Mouse (Mus musculus) megakaryocyte, embryonic 14.5 days (primary cell): ENCODE measurements at regions not wholly inside any gene's neighbourhood (a gene's known extent, or its start where the extent isn't known, plus 50 kb on each side); places are given as distances from the start of the nearest gene placed in this dataset.
A peak's percentile ranks its signal among the peaks of the same experiment; 100 is the strongest.

Experiments
- H3K27me3 ChIP-seq: replicated peaks from 2 replicates; pipeline ENCODE3; 2012; ENCODE audit warnings: inconsistent platforms
- H3K36me3 ChIP-seq: replicated peaks from 2 replicates; pipeline ENCODE3; 2012; ENCODE audit warnings: low read length, inconsistent platforms, mixed read lengths
- H3K4me1 ChIP-seq: 2 replicates; pipeline ENCODE4 v1.6.1; 2012; ENCODE audit warnings: inconsistent platforms
- H3K4me3 ChIP-seq: replicated peaks from 2 replicates; pipeline ENCODE3; 2012; ENCODE audit warnings: moderate library complexity, mild to moderate bottlenecking, inconsistent platforms
- H3K9me3 ChIP-seq: 2 replicates; pipeline ENCODE4 v1.6.1; 2012; ENCODE audit warnings: inconsistent platforms
- FLI1 ChIP-seq: IDR thresholded peaks from 2 replicates; pipeline ENCODE4 v1.6.1; 2012; ENCODE audit warnings: low read length, inconsistent platforms, mixed read lengths
- GATA1 ChIP-seq: IDR thresholded peaks from 3 replicates; pipeline ENCODE4 v1.6.1; 2012; ENCODE audit warnings: mixed read lengths, low read length, inconsistent platforms, borderline replicate concordance

DNA sequence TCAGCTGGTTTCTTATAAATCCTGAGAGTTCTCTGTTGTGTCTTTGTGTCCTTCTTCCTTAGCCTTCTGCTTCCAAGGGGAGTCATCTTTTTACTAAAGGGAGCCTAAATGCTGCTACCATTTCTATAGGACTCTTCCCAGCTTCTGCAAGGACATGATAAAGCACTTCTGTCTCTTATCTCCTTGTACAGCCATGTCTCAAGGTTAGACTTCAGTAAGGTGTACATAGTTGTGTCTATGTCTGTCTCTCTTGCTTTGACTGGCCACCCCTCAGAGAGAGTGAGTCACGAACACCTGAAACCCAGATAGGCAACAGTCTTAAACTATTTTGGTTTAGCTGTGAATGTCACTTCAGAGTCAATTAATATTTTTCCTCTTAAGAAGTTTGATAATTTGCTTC lies 353.0 kb downstream of the Btg1 start:
- TF ChIP-seq GATA1: no peak
- no peak for TF ChIP-seq FLI1

DNA sequence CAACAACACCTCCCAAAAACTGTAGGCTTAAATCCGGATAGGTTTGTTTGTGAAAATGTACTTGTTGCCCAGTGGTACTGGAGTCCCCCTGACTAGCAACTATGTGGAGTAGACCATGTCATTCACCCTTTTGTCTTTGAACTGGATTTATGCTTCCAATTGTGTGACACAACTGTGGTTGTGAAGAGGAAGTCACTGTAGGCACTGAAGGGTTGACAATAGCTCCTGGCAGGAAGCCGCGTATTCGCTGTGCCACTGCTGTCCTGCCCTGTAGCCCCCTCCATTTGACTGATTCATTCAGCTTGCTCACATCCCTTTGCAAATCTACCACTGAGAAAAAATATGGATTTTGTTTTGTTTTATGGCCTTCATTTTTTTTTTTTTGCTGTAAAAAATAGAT lies 353.9 kb downstream of the Btg1 start:
- Histone ChIP-seq H3K4me3 (peak overlapping the region; percentile 46), H3K36me3 (no peaks in the 10 kb centered on the region), H3K4me1 (no peaks in the 10 kb centered on the region), H3K9me3 (no peaks in the 10 kb centered on the region), H3K27me3 (no peaks in the 10 kb centered on the region)
- TF ChIP-seq GATA1 (no peak), FLI1 (no peak)

More for the DNA sequence above, 353.0 kb downstream of the Btg1 start:
- Histone ChIP-seq H3K27me3 (no peaks in the 10 kb centered on the region), H3K4me3 (no peak overlapping the region), H3K36me3 (no peaks in the 10 kb centered on the region), H3K9me3 (no peaks in the 10 kb centered on the region), H3K4me1 (no peaks in the 10 kb centered on the region)

DNA sequence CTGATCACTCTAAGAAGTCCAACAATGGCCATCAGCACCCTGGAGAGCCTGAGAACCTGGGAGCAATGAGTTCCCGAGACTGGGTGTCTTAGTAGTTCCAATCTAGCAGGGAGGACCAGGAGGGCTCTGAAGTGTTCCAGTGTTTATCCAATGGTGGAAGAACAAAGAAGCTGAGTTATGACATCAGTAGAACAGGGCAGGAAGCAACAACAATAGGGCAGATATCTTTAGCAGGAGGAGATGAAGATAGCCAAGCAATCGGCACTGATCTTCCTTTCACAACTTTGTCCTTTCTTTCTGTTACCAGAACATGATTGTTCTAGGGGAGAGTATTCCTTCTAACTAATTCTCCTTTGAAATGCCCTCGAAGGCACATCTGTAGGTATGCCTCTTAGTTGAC lies 355.0 kb downstream of the Btg1 start:
- Histone ChIP-seq H3K27me3 (no peaks in the 10 kb centered on the region), H3K4me1 (no peaks in the 10 kb centered on the region)
- TF ChIP-seq FLI1: no peak
- TF ChIP-seq GATA1: no peak

DNA sequence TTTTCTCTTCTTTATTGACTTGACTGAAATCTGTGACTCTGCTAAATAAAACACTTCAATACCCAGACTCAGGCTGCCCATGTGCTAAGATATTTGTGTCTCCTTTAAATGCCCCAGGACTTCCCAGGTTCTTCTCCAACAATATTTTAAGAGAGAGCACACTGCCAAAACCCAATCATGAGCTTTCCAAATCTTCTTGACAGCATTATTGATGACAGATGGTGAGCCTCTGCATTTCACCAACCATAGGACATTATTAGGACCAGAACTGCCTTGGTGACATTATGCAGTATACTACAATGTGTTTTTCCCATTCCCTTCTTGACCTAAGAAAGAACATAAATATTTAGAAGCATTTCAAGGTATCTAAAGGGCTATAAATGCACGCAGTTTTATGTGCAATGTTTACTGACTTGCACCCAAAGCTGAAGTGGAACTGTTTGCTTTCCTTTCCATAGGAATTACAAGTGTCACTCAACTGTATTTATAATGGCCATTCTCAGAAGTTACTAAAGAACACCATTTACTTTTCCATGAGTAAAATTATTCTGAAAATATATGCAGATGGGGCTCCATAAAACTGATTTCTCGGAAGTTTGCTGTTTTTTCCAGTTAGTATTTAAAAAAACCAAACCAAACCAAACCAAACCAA lies 357.6 kb downstream of the Btg1 start:
- Histone ChIP-seq H3K9me3 (no peaks in the 10 kb centered on the region), H3K4me1 (no peaks in the 10 kb centered on the region), H3K36me3 (no peaks in the 10 kb centered on the region), H3K4me3 (no peak overlapping the region), H3K27me3 (no peaks in the 10 kb centered on the region)
- TF ChIP-seq GATA1 (no peak), FLI1 (no peak)

More for the DNA sequence above, 355.0 kb downstream of the Btg1 start:
- Histone ChIP-seq H3K9me3 (no peaks in the 10 kb centered on the region), H3K4me3 (no peak overlapping the region), H3K36me3 (no peaks in the 10 kb centered on the region)

DNA sequence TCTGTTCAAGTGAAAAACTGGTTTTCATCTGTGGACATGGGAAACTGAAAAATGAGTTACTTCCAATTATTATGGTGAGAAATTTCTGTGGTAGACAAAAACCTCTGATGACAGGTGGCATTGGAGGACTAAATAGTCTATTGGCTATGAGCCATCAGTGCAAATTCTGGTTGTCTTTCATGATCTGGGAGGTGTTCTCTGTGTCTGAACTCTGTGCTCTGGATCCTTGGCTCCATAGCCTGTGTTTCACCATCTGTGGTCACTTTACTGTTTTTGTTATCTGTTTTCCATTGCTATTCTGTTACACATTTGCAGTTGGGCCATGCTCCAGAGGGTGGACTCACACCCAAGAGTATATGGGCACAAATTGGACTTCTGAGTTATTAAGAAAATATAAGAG lies 359.9 kb downstream of the Btg1 start:
- TF ChIP-seq GATA1: no peak
- no peak for TF ChIP-seq FLI1

DNA sequence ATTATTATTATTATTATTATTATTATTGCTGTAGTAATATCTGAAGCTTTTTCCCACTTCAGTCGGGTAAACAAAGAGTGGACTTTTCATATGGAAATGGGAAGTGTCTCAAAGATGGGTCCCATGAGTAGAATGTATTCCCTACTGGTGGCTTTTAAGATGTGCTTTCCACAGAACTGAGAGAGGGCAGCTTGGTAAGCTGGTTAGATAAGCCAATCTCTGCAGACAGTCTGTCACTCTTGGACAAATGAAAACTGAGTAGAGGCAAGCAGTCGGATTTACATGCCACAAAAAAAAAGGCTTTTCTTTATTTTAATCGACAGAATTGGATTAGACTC lies 363.7 kb downstream of the Btg1 start:
- Histone ChIP-seq H3K4me1 (no peaks in the 10 kb centered on the region), H3K36me3 (no peaks in the 10 kb centered on the region), H3K9me3 (peaks cover 8% of the 10 kb centered on the region; the same call in 1 of the 2 replicates), H3K27me3 (no peaks in the 10 kb centered on the region), H3K4me3 (no peak overlapping the region)
- TF ChIP-seq FLI1 (no peak), GATA1 (no peak)

More for the DNA sequence above, 359.9 kb downstream of the Btg1 start:
- Histone ChIP-seq H3K36me3 (no peaks in the 10 kb centered on the region), H3K4me3 (no peak overlapping the region), H3K27me3 (no peaks in the 10 kb centered on the region), H3K9me3 (peaks cover 5% of the 10 kb centered on the region; the same call in 1 of the 2 replicates), H3K4me1 (no peaks in the 10 kb centered on the region)

DNA sequence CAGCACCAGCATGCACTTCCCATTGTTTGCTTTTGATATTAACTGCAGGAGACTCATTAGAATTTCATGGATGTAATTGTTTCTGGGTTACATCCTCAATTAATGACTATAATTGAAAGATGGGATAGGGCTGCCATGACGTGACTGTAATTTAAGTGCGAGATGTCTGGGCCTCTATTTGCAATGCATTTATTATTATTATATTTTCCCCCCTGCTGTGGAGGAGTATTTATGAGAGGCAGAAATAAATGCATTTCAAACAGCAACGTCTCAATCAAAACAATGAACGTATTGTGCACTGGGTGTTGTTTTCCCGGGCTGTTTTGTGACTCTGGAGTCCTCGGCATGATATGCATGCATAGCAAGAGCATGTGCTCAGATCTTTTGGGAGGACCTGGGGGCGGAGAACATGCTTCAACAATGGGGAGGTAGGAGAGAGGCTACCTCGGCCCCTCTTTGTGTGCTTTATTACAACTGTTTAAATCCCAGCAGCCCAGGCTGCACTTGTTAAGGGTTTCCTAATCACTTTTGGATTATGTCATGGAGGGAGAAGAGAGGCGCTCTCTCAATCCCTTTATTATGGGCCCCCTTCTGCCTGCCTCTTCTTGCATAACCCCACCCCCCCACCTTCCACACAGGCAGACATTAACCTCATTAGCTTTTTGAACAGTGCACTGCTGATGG lies 364.2 kb downstream of the Btg1 start:
- Histone ChIP-seq H3K4me1 (no peaks in the 10 kb centered on the region), H3K4me3 (no peak overlapping the region), H3K27me3 (no peaks in the 10 kb centered on the region), H3K9me3 (peaks cover 8% of the 10 kb centered on the region; the same call in 1 of the 2 replicates), H3K36me3 (no peaks in the 10 kb centered on the region)
- TF ChIP-seq GATA1 (no peak), FLI1 (no peak)

DNA sequence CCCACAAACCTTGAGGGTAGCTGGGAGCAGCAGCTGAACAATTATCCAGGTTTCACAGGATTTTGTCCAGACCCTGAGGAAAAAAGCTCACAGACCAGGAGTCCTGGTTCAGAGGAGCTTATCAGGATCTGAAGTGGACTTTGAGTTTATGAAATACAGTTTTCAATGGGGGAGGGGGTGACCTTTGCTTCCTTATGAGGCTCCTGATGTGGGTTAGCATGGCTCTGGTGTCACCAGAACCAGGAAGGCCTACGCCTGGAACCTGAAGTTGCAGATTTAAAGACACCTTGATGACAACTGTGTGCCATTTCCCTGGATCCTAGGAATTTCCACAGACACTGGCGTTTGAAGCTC lies 364.7 kb downstream of the Btg1 start:
- H3K4me3 ChIP-seq: no peak overlapping the region
- H3K36me3 ChIP-seq: no peaks in the 10 kb centered on the region
- peaks cover 8% of the 10 kb centered on the region; the same call in 1 of the 2 replicates for H3K9me3 ChIP-seq
- TF ChIP-seq GATA1 (no peak), FLI1 (no peak)
- H3K4me1 ChIP-seq: no peaks in the 10 kb centered on the region
- H3K27me3 ChIP-seq: no peaks in the 10 kb centered on the region

DNA sequence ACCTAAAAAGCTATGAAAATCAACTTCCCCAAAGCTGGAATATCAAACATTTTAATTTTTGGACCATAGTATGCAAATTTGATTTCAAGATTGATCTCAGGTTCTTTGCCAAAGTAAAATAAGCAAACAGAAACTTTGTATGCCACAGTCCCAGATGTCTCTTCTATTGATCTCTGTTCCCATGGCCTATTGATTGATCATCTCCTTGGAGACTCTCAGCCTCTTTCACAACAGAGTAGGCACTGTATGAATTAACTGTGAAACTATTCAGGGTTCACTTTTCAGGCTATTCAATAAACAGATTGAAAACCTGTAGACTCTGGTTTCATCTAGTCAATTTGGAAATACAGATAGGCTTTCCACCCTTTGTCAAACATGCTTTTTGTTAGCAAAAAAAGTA lies 384.1 kb downstream of the Btg1 start:
- peaks cover 5% of the 10 kb centered on the region; the same call in 1 of the 2 replicates for H3K9me3 ChIP-seq
- no peak overlapping the region for H3K4me3 ChIP-seq
- no peak for TF ChIP-seq GATA1
- no peak for TF ChIP-seq FLI1
- H3K27me3 ChIP-seq: no peaks in the 10 kb centered on the region
- H3K4me1 ChIP-seq: no peaks in the 10 kb centered on the region
- H3K36me3 ChIP-seq: no peaks in the 10 kb centered on the region

DNA sequence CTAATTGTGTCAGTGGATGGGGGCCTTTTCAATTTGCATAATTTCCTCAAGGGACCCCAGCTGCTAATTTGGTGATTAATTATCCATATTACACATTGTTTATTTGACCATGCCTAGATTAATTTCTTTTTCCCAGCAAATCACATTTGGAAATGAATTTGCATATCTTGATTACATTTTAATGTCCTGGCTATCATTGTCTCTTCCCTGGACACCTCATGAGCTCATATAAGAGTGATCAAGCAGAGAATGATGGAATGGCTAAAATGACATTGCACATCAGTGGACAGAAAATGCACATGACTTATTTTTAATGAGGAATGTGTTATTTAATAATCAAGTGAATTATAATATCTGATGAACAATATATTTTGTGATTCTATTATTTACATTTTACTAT lies 392.1 kb downstream of the Btg1 start:
- Histone ChIP-seq H3K4me1 (no peaks in the 10 kb centered on the region), H3K4me3 (no peak overlapping the region), H3K27me3 (no peaks in the 10 kb centered on the region), H3K9me3 (no peaks in the 10 kb centered on the region), H3K36me3 (no peaks in the 10 kb centered on the region)
- no peak for TF ChIP-seq GATA1
- no peak for TF ChIP-seq FLI1
